Mouse (Mus musculus): ENCODE results near the gene Chn1. TPM values are rescaled to one million over a fixed set of nuclear protein-coding genes. Genes with fewer than 3 reads are reported as not detected.

Gene Chn1
- polyA plus RNA-seq, 1 experiment from 2014 or later: 70.1 TPM

GRCm38 (mm10) chr2:73618486-73619052 is 156.6 kb downstream of the Chn1 start:
- H3K36me3 ChIP-seq (ENCODE audit: control insufficient read depth, insufficient read depth, low read length): peaks cover 6% of the 10 kb centered on the region; the same call in 1 of the 2 replicates
- no peaks in the 10 kb centered on the region for H3K4me1 ChIP-seq (ENCODE audit: control insufficient read depth, insufficient read depth, low read depth, low read length)
- no peak overlapping the region for H3K4me3 ChIP-seq (ENCODE audit: low read length)
- H3K4me2 ChIP-seq (ENCODE audit: low read length): no peak overlapping the region
- no peak overlapping the region for H3K27ac ChIP-seq (ENCODE audit: low read depth, low read length)
- no peak for ATAC-seq
- no peaks in the 10 kb centered on the region for H3K27me3 ChIP-seq (replicated peaks; ENCODE audit: control insufficient read depth, insufficient read depth, low read length)
- no peaks in the 10 kb centered on the region for H3K9me3 ChIP-seq (ENCODE audit: control insufficient read depth, low read length)
- no peak overlapping the region for H3K9ac ChIP-seq (ENCODE audit: low read depth, low read length)
- 67% methylated on average over 4 of the region's 4 CpGs for WGBS

- 86% methylated on average over 17 of the region's 17 CpGs for WGBS
- Histone ChIP-seq H3K27ac (ENCODE audit: low read depth, low read length) (no peak overlapping the region), H3K36me3 (ENCODE audit: control insufficient read depth, insufficient read depth, low read length) (peaks cover 6% of the 10 kb centered on the region), H3K4me2 (ENCODE audit: low read length) (no peak overlapping the region), H3K27me3 (replicated peaks; ENCODE audit: control insufficient read depth, insufficient read depth, low read length) (no peaks in the 10 kb centered on the region), H3K9ac (ENCODE audit: low read depth, low read length) (no peak overlapping the region), H3K9me3 (ENCODE audit: control insufficient read depth, low read length) (no peaks in the 10 kb centered on the region), H3K4me1 (ENCODE audit: control insufficient read depth, insufficient read depth, low read depth, low read length) (no peaks in the 10 kb centered on the region), H3K4me3 (ENCODE audit: low read length) (no peak overlapping the region)
- ATAC-seq: no peak
These were observed 158.6 kb downstream of the Chn1 start for GRCm38 (mm10) chr2:73616434-73617057.

GRCm38 (mm10) chr2:73615456-73615855 is 159.7 kb downstream of the Chn1 start:
- Histone ChIP-seq H3K36me3 (ENCODE audit: control insufficient read depth, insufficient read depth, low read length) (peaks cover 11% of the 10 kb centered on the region), H3K4me2 (ENCODE audit: low read length) (no peak overlapping the region), H3K9ac (ENCODE audit: low read depth, low read length) (no peak overlapping the region), H3K4me1 (ENCODE audit: control insufficient read depth, insufficient read depth, low read depth, low read length) (no peaks in the 10 kb centered on the region), H3K27ac (ENCODE audit: low read depth, low read length) (no peak overlapping the region), H3K4me3 (ENCODE audit: low read length) (no peak overlapping the region), H3K9me3 (ENCODE audit: control insufficient read depth, low read length) (no peaks in the 10 kb centered on the region), H3K27me3 (replicated peaks; ENCODE audit: control insufficient read depth, insufficient read depth, low read length) (no peaks in the 10 kb centered on the region)
- WGBS: 86% methylated on average over 5 of the region's 5 CpGs
- ATAC-seq: no peak

GRCm38 (mm10) chr2:73614303-73614702 is 160.8 kb downstream of the Chn1 start:
- H3K27ac ChIP-seq (ENCODE audit: low read depth, low read length): no peak overlapping the region
- ATAC-seq: no peak
- no peak overlapping the region for H3K9ac ChIP-seq (ENCODE audit: low read depth, low read length)
- no peaks in the 10 kb centered on the region for H3K27me3 ChIP-seq (replicated peaks; ENCODE audit: control insufficient read depth, insufficient read depth, low read length)
- H3K4me3 ChIP-seq (ENCODE audit: low read length): no peak overlapping the region
- peaks cover 11% of the 10 kb centered on the region for H3K36me3 ChIP-seq (ENCODE audit: control insufficient read depth, insufficient read depth, low read length)
- no peaks in the 10 kb centered on the region for H3K9me3 ChIP-seq (ENCODE audit: control insufficient read depth, low read length)
- H3K4me1 ChIP-seq (ENCODE audit: control insufficient read depth, insufficient read depth, low read depth, low read length): no peaks in the 10 kb centered on the region
- no peak overlapping the region for H3K4me2 ChIP-seq (ENCODE audit: low read length)
- 97% methylated on average over 8 of the region's 8 CpGs for WGBS

- 91% methylated on average over 7 of the region's 7 CpGs for WGBS
- no peak overlapping the region for H3K27ac ChIP-seq (ENCODE audit: low read depth, low read length)
- H3K9ac ChIP-seq (ENCODE audit: low read depth, low read length): no peak overlapping the region
- no peak for ATAC-seq
- no peak overlapping the region for H3K4me2 ChIP-seq (ENCODE audit: low read length)
- H3K4me3 ChIP-seq (ENCODE audit: low read length): no peak overlapping the region
- H3K4me1 ChIP-seq (ENCODE audit: control insufficient read depth, insufficient read depth, low read depth, low read length): no peaks in the 10 kb centered on the region
- H3K36me3 ChIP-seq (ENCODE audit: control insufficient read depth, insufficient read depth, low read length): peaks cover 11% of the 10 kb centered on the region
- no peaks in the 10 kb centered on the region for H3K9me3 ChIP-seq (ENCODE audit: control insufficient read depth, low read length)
- H3K27me3 ChIP-seq (replicated peaks; ENCODE audit: control insufficient read depth, insufficient read depth, low read length): no peaks in the 10 kb centered on the region
These were observed 162.2 kb downstream of the Chn1 start for GRCm38 (mm10) chr2:73612941-73613340.

- ATAC-seq: no peak
- Histone ChIP-seq H3K27me3 (replicated peaks; ENCODE audit: control insufficient read depth, insufficient read depth, low read length) (no peaks in the 10 kb centered on the region), H3K9me3 (ENCODE audit: control insufficient read depth, low read length) (no peaks in the 10 kb centered on the region), H3K4me3 (ENCODE audit: low read length) (no peak overlapping the region), H3K36me3 (ENCODE audit: control insufficient read depth, insufficient read depth, low read length) (peaks cover 11% of the 10 kb centered on the region), H3K27ac (ENCODE audit: low read depth, low read length) (no peak overlapping the region), H3K4me1 (ENCODE audit: control insufficient read depth, insufficient read depth, low read depth, low read length) (no peaks in the 10 kb centered on the region), H3K9ac (ENCODE audit: low read depth, low read length) (no peak overlapping the region), H3K4me2 (ENCODE audit: low read length) (no peak overlapping the region)
- WGBS: 92% methylated on average over 6 of the region's 6 CpGs
These were observed 162.7 kb downstream of the Chn1 start for GRCm38 (mm10) chr2:73612367-73612914.

GRCm38 (mm10) chr2:73611798-73612197 is 163.3 kb downstream of the Chn1 start:
- 90% methylated on average over 6 of the region's 6 CpGs for WGBS
- no peak overlapping the region for H3K27ac ChIP-seq (ENCODE audit: low read depth, low read length)
- H3K27me3 ChIP-seq (replicated peaks; ENCODE audit: control insufficient read depth, insufficient read depth, low read length): no peaks in the 10 kb centered on the region
- H3K4me1 ChIP-seq (ENCODE audit: control insufficient read depth, insufficient read depth, low read depth, low read length): no peaks in the 10 kb centered on the region
- H3K4me3 ChIP-seq (ENCODE audit: low read length): no peak overlapping the region
- no peak for ATAC-seq
- no peak overlapping the region for H3K4me2 ChIP-seq (ENCODE audit: low read length)
- no peaks in the 10 kb centered on the region for H3K9me3 ChIP-seq (ENCODE audit: control insufficient read depth, low read length)
- no peak overlapping the region for H3K9ac ChIP-seq (ENCODE audit: low read depth, low read length)
- peaks cover 9% of the 10 kb centered on the region for H3K36me3 ChIP-seq (ENCODE audit: control insufficient read depth, insufficient read depth, low read length)

GRCm38 (mm10) chr2:73609724-73610210 is 165.4 kb downstream of the Chn1 start:
- no peak overlapping the region for H3K9ac ChIP-seq (ENCODE audit: low read depth, low read length)
- peaks cover 7% of the 10 kb centered on the region for H3K4me1 ChIP-seq (ENCODE audit: control insufficient read depth, insufficient read depth, low read depth, low read length)
- H3K9me3 ChIP-seq (ENCODE audit: control insufficient read depth, low read length): no peaks in the 10 kb centered on the region
- H3K27me3 ChIP-seq (replicated peaks; ENCODE audit: control insufficient read depth, insufficient read depth, low read length): no peaks in the 10 kb centered on the region
- peaks cover 9% of the 10 kb centered on the region for H3K36me3 ChIP-seq (ENCODE audit: control insufficient read depth, insufficient read depth, low read length)
- ATAC-seq: no peak
- no peak overlapping the region for H3K27ac ChIP-seq (ENCODE audit: low read depth, low read length)
- H3K4me3 ChIP-seq (ENCODE audit: low read length): no peak overlapping the region
- no peak overlapping the region for H3K4me2 ChIP-seq (ENCODE audit: low read length)
- 94% methylated on average over 3 of the region's 3 CpGs for WGBS

- Histone ChIP-seq H3K9me3 (ENCODE audit: control insufficient read depth, low read length) (no peaks in the 10 kb centered on the region), H3K27me3 (replicated peaks; ENCODE audit: control insufficient read depth, insufficient read depth, low read length) (no peaks in the 10 kb centered on the region), H3K4me2 (ENCODE audit: low read length) (no peak overlapping the region), H3K4me1 (ENCODE audit: control insufficient read depth, insufficient read depth, low read depth, low read length) (peaks cover 9% of the 10 kb centered on the region), H3K9ac (ENCODE audit: low read depth, low read length) (no peak overlapping the region), H3K4me3 (ENCODE audit: low read length) (no peak overlapping the region), H3K36me3 (ENCODE audit: control insufficient read depth, insufficient read depth, low read length) (peaks cover 5% of the 10 kb centered on the region), H3K27ac (ENCODE audit: low read depth, low read length) (no peak overlapping the region)
- no peak for ATAC-seq
- WGBS: 82% methylated on average over 5 of the region's 5 CpGs
These were observed 166.0 kb downstream of the Chn1 start for GRCm38 (mm10) chr2:73609067-73609723.
